Mouse (Mus musculus) midbrain, postnatal 0 days (tissue): ENCODE data around the gene 2200002J24Rik. TPM values are rescaled to one million over a fixed set of nuclear protein-coding genes. Genes with fewer than 3 reads are reported as not detected.
"Not testable (repeated sequence)": the region's sequence is repeated elsewhere in the genome, so short reads cannot be mapped to it uniquely, and the experiment has no call there.

Experiments
- ATAC-seq: fragments of 200-750 bp; cut with Nextera tagmentation; 2 replicates; pipeline ENCODE4 v1.8.0; 2017; ENCODE audit warnings: moderate number of reproducible peaks, mild to moderate bottlenecking, moderate TSS enrichment, moderate library complexity; ENCODE audit not compliant: low FRiP score
- DNase-seq: peaks from one replicate; pipeline ENCODE4 v3.0.0-alpha.2; 2015; ENCODE audit warnings: low spot score
- H3K27ac ChIP-seq: fragments of 300-500 bp; sonication (generic); 2 replicates; pipeline ENCODE4 v1.5.1; 2014; ENCODE audit warnings: low read depth, mild to moderate bottlenecking, low read length, mixed read lengths
- H3K27me3 ChIP-seq: fragments of 300-500 bp; sonication (generic); 2 replicates; pipeline ENCODE4 v1.6.1; 2014; ENCODE audit warnings: low read length, control low read depth, mixed read lengths; ENCODE audit not compliant: insufficient read depth
- H3K36me3 ChIP-seq: fragments of 300-500 bp; sonication (generic); 2 replicates; pipeline ENCODE4 v1.6.1; 2014; ENCODE audit warnings: low read length, control low read depth, mixed read lengths; ENCODE audit not compliant: insufficient read depth
- H3K4me1 ChIP-seq: fragments of 300-500 bp; sonication (generic); 2 replicates; pipeline ENCODE4 v1.6.1; 2014; ENCODE audit warnings: mild to moderate bottlenecking, control low read depth, antibody characterized with exemption, low read length, mixed read lengths; ENCODE audit not compliant: insufficient read depth
- H3K4me2 ChIP-seq: fragments of 300-500 bp; sonication (generic); 2 replicates; pipeline ENCODE4 v1.6.1; 2014; ENCODE audit warnings: low read depth, mild to moderate bottlenecking, low read length, mixed read lengths; ENCODE audit not compliant: poor library complexity, severe bottlenecking
- H3K4me3 ChIP-seq: fragments of 300-500 bp; sonication (generic); 2 replicates; pipeline ENCODE4 v1.5.1; 2014; ENCODE audit warnings: low read depth, mild to moderate bottlenecking, low read length, moderate library complexity
- H3K9ac ChIP-seq: fragments of 300-500 bp; sonication (generic); replicated peaks from 2 replicates; pipeline ENCODE4 v1.6.1; 2014; ENCODE audit warnings: mild to moderate bottlenecking, low read length, moderate library complexity, mixed read lengths; ENCODE audit not compliant: poor library complexity, severe bottlenecking
- H3K9me3 ChIP-seq: fragments of 300-500 bp; sonication (generic); 2 replicates; pipeline ENCODE4 v1.6.1; 2016; ENCODE audit warnings: low read length, control low read depth
- CTCF ChIP-seq: IDR thresholded peaks from 2 replicates; pipeline ENCODE4 v1.5.1; 2016; ENCODE audit warnings: antibody characterized with exemption, mild to moderate bottlenecking
- WGBS: fragments of 180-500 bp; shearing (Covaris S2); extraction: QIAGEN DNeasy Blood & Tissue Kit; methylation state at CpG from one replicate; pipeline ENCODE4 v1.1.7; 2014; 5-methylcytosine and 5-hydroxymethylcytosine counted together
- polyA plus RNA-seq: library from polyadenylated mRNA; unstranded; fragments of >200 nt; fragmentation: Nextera tagmentation; extraction: Ambion mirVana; gene quantifications from 2 replicates; pipeline ENCODE4 v1.2.1, GENCODE M21; 2015
- total RNA-seq: library from RNA; depleted of rRNA; stranded (reverse); fragments of >200 nt; gene quantifications from 2 replicates; pipeline ENCODE4 v1.2.3, GENCODE M21; 2014; rRNA removed

Gene 2200002J24Rik
- total and polyA plus RNA-seq, 2 experiments from 2014 or later = not detected

DNA sequence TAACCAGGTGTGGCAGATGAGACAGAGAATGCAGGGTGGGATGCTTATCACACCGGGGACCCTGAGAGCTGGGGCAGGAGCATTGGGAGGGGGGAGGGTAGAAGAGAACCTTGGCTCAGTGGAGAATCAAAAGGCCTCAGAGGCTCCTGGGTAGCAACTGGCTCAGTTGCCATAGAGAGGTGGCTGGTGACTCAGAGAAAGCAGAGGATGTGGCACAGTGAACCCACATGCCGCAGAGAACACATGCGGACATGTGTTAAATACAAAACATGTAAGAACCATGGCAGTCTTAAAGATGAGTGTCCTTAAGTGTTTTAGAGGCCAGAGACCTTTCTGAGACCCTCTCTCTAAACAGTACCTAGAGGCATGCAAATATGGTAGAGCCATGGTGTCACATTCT is 37.5 kb downstream of the 2200002J24Rik start:
- peaks cover 30% of the 10 kb centered on the region for H3K36me3 ChIP-seq
- TF ChIP-seq CTCF = no peak
- no peaks in the 10 kb centered on the region for H3K27me3 ChIP-seq
- no peak overlapping the region for H3K4me3 ChIP-seq
- no peak for DNase-seq
- no peaks in the 10 kb centered on the region for H3K9me3 ChIP-seq
- peaks cover 5% of the 10 kb centered on the region; the same call in 1 of the 2 replicates for H3K4me1 ChIP-seq
- H3K4me2 ChIP-seq = no peak overlapping the region
- 84% methylated on average over 3 of the region's 3 CpGs for WGBS
- H3K27ac ChIP-seq = no peak overlapping the region
- H3K9ac ChIP-seq = no peak overlapping the region
- ATAC-seq = no peak

DNA sequence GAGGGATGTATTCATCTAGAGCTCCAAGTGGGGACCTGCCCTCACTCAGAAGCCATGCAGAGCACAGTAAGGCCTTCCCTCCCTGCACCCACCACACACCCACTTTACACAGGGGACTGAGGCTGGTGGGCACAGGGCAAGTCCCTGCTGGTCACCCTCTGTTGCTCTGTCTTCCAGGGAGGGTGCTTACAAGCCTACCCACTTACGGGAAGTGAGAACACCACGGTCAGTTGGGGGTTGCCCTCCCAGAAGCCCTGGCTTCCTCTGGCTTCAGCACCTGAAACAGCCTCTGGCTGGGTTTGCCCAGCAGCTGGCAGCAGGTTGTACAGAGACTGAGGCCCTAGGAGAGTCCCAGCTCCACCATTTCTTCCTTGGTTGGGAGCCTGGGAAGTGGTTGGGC is 43.8 kb downstream of the 2200002J24Rik start:
- not testable (repeated sequence) for H3K36me3 ChIP-seq, H3K4me2 ChIP-seq, H3K27me3 ChIP-seq, H3K27ac ChIP-seq, H3K9ac ChIP-seq, ATAC-seq, H3K4me3 ChIP-seq, DNase-seq, H3K9me3 ChIP-seq, H3K4me1 ChIP-seq
- WGBS = 86% methylated on average over 2 of the region's 2 CpGs

DNA sequence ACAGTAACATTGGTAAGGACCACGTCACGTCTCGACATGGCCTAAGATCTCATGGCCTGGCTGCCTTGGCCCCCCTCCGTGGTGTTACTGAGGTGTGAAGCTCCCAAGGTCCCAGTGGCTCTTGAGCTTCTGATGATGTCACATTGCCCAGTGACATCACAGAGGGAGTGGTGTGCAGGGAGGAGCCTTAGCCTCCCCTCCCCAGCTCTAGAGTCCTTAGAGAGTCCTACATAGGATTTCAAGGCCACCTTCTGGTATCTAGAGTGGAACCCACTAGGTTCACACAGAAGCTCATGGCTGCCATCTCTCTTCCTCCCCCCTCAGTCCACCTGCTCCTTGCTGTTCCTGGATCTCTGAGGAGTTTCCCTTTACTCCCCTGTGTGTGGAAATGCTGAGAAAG is 44.9 kb downstream of the 2200002J24Rik start, which contains the start of gene Gapdhs:
TSS of gene Gapdhs (minus strand) at position 65 of the 400 bp plus-strand sequence.
- H3K9ac ChIP-seq, H3K4me2 ChIP-seq, DNase-seq, H3K4me3 ChIP-seq, H3K36me3 ChIP-seq, H3K27me3 ChIP-seq, H3K27ac ChIP-seq, H3K9me3 ChIP-seq, ATAC-seq, H3K4me1 ChIP-seq: not testable (repeated sequence)
- WGBS = no CpG with 5 or more reads among the region's 4 CpGs

DNA sequence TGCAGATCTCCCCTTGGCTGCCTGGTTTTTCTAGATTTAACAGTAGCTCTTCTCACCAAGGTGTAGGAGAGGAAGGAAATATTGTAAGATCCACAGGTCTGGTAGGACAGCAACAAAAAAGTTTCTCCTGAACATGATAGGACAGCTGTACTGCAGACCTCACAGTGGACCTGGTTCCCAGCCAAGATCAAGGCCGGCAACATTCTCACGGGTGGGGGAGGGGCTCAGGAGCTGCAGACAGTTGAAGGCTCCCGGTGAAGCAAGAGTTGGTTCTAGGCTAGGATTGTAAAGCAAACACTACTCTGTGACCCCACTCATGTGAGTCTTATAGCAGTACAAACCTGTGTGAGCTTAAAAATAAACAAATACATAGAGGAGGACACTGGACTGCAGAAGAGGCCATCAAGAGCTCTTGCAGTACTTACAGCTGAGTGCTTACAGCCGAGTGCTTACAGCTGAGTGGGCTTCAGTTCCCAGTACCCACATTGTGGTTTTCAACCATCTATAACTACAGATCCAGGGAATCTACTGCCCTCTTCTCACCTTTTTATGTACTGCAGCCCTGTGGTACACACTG is 45.4 kb downstream of the 2200002J24Rik start:
- Histone ChIP-seq H3K9ac (no peak overlapping the region), H3K9me3 (no peaks in the 10 kb centered on the region), H3K27me3 (no peaks in the 10 kb centered on the region), H3K4me1 (no peaks in the 10 kb centered on the region), H3K27ac (no peak overlapping the region), H3K4me2 (no peak overlapping the region), H3K4me3 (no peak overlapping the region), H3K36me3 (peaks cover 3% of the 10 kb centered on the region; the same call in 1 of the 2 replicates)
- TF ChIP-seq CTCF = peak; percentile 11; the same call in 1 of the 2 replicates
- no peak for ATAC-seq
- 62% methylated on average over 4 of the region's 4 CpGs for WGBS
- no peak for DNase-seq

DNA sequence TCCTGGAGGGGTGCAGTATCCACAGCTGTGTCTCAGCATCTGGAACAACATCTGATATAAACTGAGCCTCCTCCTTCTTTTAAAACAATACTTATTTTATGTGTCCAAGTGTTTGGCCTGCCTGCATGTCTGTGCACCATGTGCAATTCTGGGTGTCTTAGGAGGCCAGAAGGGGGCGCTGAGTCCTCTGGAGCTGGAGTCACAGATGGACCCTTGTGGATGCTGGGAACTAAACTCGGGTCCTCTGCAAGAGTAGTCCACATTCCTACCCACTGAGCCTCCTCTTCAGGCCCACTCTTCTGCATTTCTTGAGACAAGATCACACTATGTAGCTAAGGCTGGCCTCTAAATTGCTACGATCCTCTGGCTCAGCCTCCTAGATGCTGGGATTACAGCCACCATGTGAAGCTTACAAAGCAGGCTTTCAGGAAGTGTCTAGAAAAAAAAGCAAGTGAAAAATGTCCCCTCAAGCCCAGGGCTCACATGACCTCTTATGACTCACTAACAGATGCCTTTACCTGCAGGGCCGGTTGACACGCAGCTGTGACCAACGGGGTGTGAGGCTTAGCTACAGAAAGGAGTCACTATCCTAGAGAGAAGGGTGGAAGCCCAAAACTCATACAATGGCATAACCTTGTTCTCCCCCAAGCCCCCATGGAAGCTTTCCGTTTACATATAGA is 48.9 kb downstream of the 2200002J24Rik start:
- 93% methylated on average over 7 of the region's 7 CpGs for WGBS
- no peak overlapping the region for H3K4me2 ChIP-seq
- H3K9me3 ChIP-seq = no peaks in the 10 kb centered on the region
- H3K9ac ChIP-seq = no peak overlapping the region
- no peaks in the 10 kb centered on the region; the same call in 1 of the 2 replicates for H3K36me3 ChIP-seq
- TF ChIP-seq CTCF = peak; percentile 27; the same call in 1 of the 2 replicates
- no peaks in the 10 kb centered on the region for H3K4me1 ChIP-seq
- ATAC-seq = no peak
- DNase-seq = no peak
- H3K27ac ChIP-seq = no peak overlapping the region
- H3K27me3 ChIP-seq = no peaks in the 10 kb centered on the region
- no peak overlapping the region for H3K4me3 ChIP-seq

Other genes starting within 250 kb of the 2200002J24Rik start
Only the 30 nearest of the 32 such genes appear.
- 0.33 TPM in 1 of 2 replicates, not detected in the other for gene Nphs1, start 240.6 kb upstream of the 2200002J24Rik start, total RNA-seq
- gene Nphs1, start 240.6 kb upstream of the 2200002J24Rik start, polyA plus RNA-seq = 0.11 TPM in 1 of 2 replicates, not detected in the other
- gene Prodh2, start 205.3 kb upstream of the 2200002J24Rik start, total RNA-seq = not detected in 2 replicates
- not detected in 2 replicates for gene Prodh2, start 205.3 kb upstream of the 2200002J24Rik start, polyA plus RNA-seq
- gene Arhgap33, start 163.9 kb upstream of the 2200002J24Rik start, total RNA-seq = 67.0 and 68.2 TPM in 2 replicates
- 113 TPM in 2 replicates for gene Arhgap33, start 163.9 kb upstream of the 2200002J24Rik start, polyA plus RNA-seq
- gene Hspb6, start 146.7 kb upstream of the 2200002J24Rik start, total RNA-seq = 5.9 and 6.2 TPM in 2 replicates
- gene Hspb6, start 146.7 kb upstream of the 2200002J24Rik start, polyA plus RNA-seq = 13.4 and 13.5 TPM in 2 replicates
- gene Proser3, start 146.6 kb upstream of the 2200002J24Rik start, total RNA-seq = 15.2 and 23.3 TPM in 2 replicates
- 3.3 and 3.4 TPM in 2 replicates for gene Proser3, start 146.6 kb upstream of the 2200002J24Rik start, polyA plus RNA-seq
- gene Lin37, start 139.1 kb upstream of the 2200002J24Rik start, total RNA-seq = 15.7 and 32.0 TPM in 2 replicates
- 53.5 and 54.1 TPM in 2 replicates for gene Lin37, start 139.1 kb upstream of the 2200002J24Rik start, polyA plus RNA-seq
- 54.7 and 64.2 TPM in 2 replicates for gene U2af1l4, start 135.6 kb upstream of the 2200002J24Rik start, total RNA-seq
- gene U2af1l4, start 135.6 kb upstream of the 2200002J24Rik start, polyA plus RNA-seq = 96.4 and 97.0 TPM in 2 replicates
- 6.0 and 8.4 TPM in 2 replicates for gene Gm49396, start 135.6 kb upstream of the 2200002J24Rik start, total RNA-seq
- 4.9 and 7.2 TPM in 2 replicates for gene Gm49396, start 135.6 kb upstream of the 2200002J24Rik start, polyA plus RNA-seq
- gene Psenen, start 135.3 kb upstream of the 2200002J24Rik start, total RNA-seq = 63.8 and 133 TPM in 2 replicates
- 135 and 144 TPM in 2 replicates for gene Psenen, start 135.3 kb upstream of the 2200002J24Rik start, polyA plus RNA-seq
- 0.99 and 1.9 TPM in 2 replicates for gene Igflr1, start 133.5 kb upstream of the 2200002J24Rik start, total RNA-seq
- 3.1 and 5.6 TPM in 2 replicates for gene Igflr1, start 133.5 kb upstream of the 2200002J24Rik start, polyA plus RNA-seq
- 38.8 and 39.5 TPM in 2 replicates for gene Kmt2b, start 110.2 kb upstream of the 2200002J24Rik start, total RNA-seq
- 5.3 and 8.3 TPM in 2 replicates for gene Kmt2b, start 110.2 kb upstream of the 2200002J24Rik start, polyA plus RNA-seq
- not detected in 2 replicates for gene Zbtb32, start 100.0 kb upstream of the 2200002J24Rik start, total RNA-seq
- gene Zbtb32, start 100.0 kb upstream of the 2200002J24Rik start, polyA plus RNA-seq = 0.22 and 0.39 TPM in 2 replicates
- 0.76 and 1.5 TPM in 2 replicates for gene Upk1a, start 86.1 kb upstream of the 2200002J24Rik start, total RNA-seq
- gene Upk1a, start 86.1 kb upstream of the 2200002J24Rik start, polyA plus RNA-seq = 0.65 and 0.84 TPM in 2 replicates
- gene Cox6b1, start 72.8 kb upstream of the 2200002J24Rik start, total RNA-seq = 310 and 337 TPM in 2 replicates
- 1,351 and 1,409 TPM in 2 replicates for gene Cox6b1, start 72.8 kb upstream of the 2200002J24Rik start, polyA plus RNA-seq
- 1.2 TPM in 1 of 2 replicates, not detected in the other for gene Etv2, start 63.1 kb upstream of the 2200002J24Rik start, total RNA-seq
- 0.15 TPM in 1 of 2 replicates, not detected in the other for gene Etv2, start 63.1 kb upstream of the 2200002J24Rik start, polyA plus RNA-seq
- 163 and 185 TPM in 2 replicates for gene Rbm42, start 48.6 kb upstream of the 2200002J24Rik start, total RNA-seq
- gene Rbm42, start 48.6 kb upstream of the 2200002J24Rik start, polyA plus RNA-seq = 120 and 123 TPM in 2 replicates
- 17.9 and 22.7 TPM in 2 replicates for gene Haus5, start 33.9 kb upstream of the 2200002J24Rik start, total RNA-seq
- gene Haus5, start 33.9 kb upstream of the 2200002J24Rik start, polyA plus RNA-seq = 19.8 and 20.0 TPM in 2 replicates
- gene Pmis2, start 27.3 kb upstream of the 2200002J24Rik start, total RNA-seq = not detected in 2 replicates
- gene Pmis2, start 27.3 kb upstream of the 2200002J24Rik start, polyA plus RNA-seq = not detected in 2 replicates
- 0.82 and 2.3 TPM in 2 replicates for gene Atp4a, start 13.3 kb downstream of the 2200002J24Rik start, total RNA-seq
- gene Atp4a, start 13.3 kb downstream of the 2200002J24Rik start, polyA plus RNA-seq = 2.7 and 2.8 TPM in 2 replicates
- 166 and 167 TPM in 2 replicates for gene Tmem147, start 30.6 kb downstream of the 2200002J24Rik start, total RNA-seq
- gene Tmem147, start 30.6 kb downstream of the 2200002J24Rik start, polyA plus RNA-seq = 290 and 318 TPM in 2 replicates
- gene Gapdhs, start 44.8 kb downstream of the 2200002J24Rik start, total RNA-seq = not detected in 2 replicates
- 0.79 and 0.80 TPM in 2 replicates for gene Gapdhs, start 44.8 kb downstream of the 2200002J24Rik start, polyA plus RNA-seq
- gene Sbsn, start 52.5 kb downstream of the 2200002J24Rik start, total RNA-seq = 2.4 and 4.0 TPM in 2 replicates
- 1.8 and 4.1 TPM in 2 replicates for gene Sbsn, start 52.5 kb downstream of the 2200002J24Rik start, polyA plus RNA-seq
- gene Dmkn, start 64.8 kb downstream of the 2200002J24Rik start, total RNA-seq = 0.71 and 7.9 TPM in 2 replicates
- gene Dmkn, start 64.8 kb downstream of the 2200002J24Rik start, polyA plus RNA-seq = 4.5 and 4.9 TPM in 2 replicates
- gene Krtdap, start 89.0 kb downstream of the 2200002J24Rik start, total RNA-seq = 4.8 and 19.2 TPM in 2 replicates
- gene Krtdap, start 89.0 kb downstream of the 2200002J24Rik start, polyA plus RNA-seq = 1.2 and 1.6 TPM in 2 replicates
- not detected in 2 replicates for gene Ffar2, start 124.8 kb downstream of the 2200002J24Rik start, total RNA-seq
- gene Ffar2, start 124.8 kb downstream of the 2200002J24Rik start, polyA plus RNA-seq = 0.07 and 0.25 TPM in 2 replicates
- gene Ffar3, start 157.3 kb downstream of the 2200002J24Rik start, total RNA-seq = not detected in 2 replicates
- gene Ffar3, start 157.3 kb downstream of the 2200002J24Rik start, polyA plus RNA-seq = not detected in 2 replicates
- gene Ffar1, start 162.6 kb downstream of the 2200002J24Rik start, total RNA-seq = not detected in 2 replicates
- not detected in 2 replicates for gene Ffar1, start 162.6 kb downstream of the 2200002J24Rik start, polyA plus RNA-seq
- gene Cd22, start 181.4 kb downstream of the 2200002J24Rik start, total RNA-seq = 0.24 and 0.71 TPM in 2 replicates
- 0.06 and 0.16 TPM in 2 replicates for gene Cd22, start 181.4 kb downstream of the 2200002J24Rik start, polyA plus RNA-seq
- 5.3 and 14.9 TPM in 2 replicates for gene Mag, start 215.9 kb downstream of the 2200002J24Rik start, total RNA-seq
- 5.7 and 6.9 TPM in 2 replicates for gene Mag, start 215.9 kb downstream of the 2200002J24Rik start, polyA plus RNA-seq
- gene Hamp2, start 225.8 kb downstream of the 2200002J24Rik start, total RNA-seq = not detected in 2 replicates
- not detected in 2 replicates for gene Hamp2, start 225.8 kb downstream of the 2200002J24Rik start, polyA plus RNA-seq